Mouse (Mus musculus) limb, embryonic 13.5 days (tissue): ENCODE results near the gene Zfp184. TPM values are rescaled to one million over a fixed set of nuclear protein-coding genes. Genes with fewer than 3 reads are reported as not detected.

Experiments
- ATAC-seq: fragments of 200-750 bp; cut with Nextera tagmentation; 2 replicates; pipeline ENCODE4 v1.8.0; 2017; ENCODE audit warnings: low read depth, moderate number of reproducible peaks, moderate TSS enrichment; ENCODE audit not compliant: low FRiP score
- H3K27ac ChIP-seq: fragments of 300-500 bp; sonication (generic); 2 replicates; pipeline ENCODE4 v1.5.1; 2015; ENCODE audit warnings: inconsistent platforms, mild to moderate bottlenecking, moderate library complexity
- H3K27me3 ChIP-seq: fragments of 300-500 bp; sonication (generic); 2 replicates; pipeline ENCODE4 v1.6.1; 2015; ENCODE audit warnings: mild to moderate bottlenecking, inconsistent platforms
- H3K36me3 ChIP-seq: fragments of 300-500 bp; sonication (generic); 2 replicates; pipeline ENCODE4 v1.6.1; 2015; ENCODE audit warnings: inconsistent platforms, mild to moderate bottlenecking, moderate library complexity
- H3K4me1 ChIP-seq: fragments of 300-500 bp; sonication (generic); 2 replicates; pipeline ENCODE4 v1.6.1; 2015; ENCODE audit warnings: inconsistent platforms
- H3K4me2 ChIP-seq: fragments of 300-500 bp; sonication (generic); replicated peaks from 2 replicates; pipeline ENCODE4 v1.6.1; 2015; ENCODE audit warnings: inconsistent platforms, mild to moderate bottlenecking, moderate library complexity
- H3K4me3 ChIP-seq: fragments of 300-500 bp; sonication (generic); 2 replicates; pipeline ENCODE4 v1.5.1; 2015; ENCODE audit warnings: moderate library complexity, mild to moderate bottlenecking, inconsistent platforms
- H3K9ac ChIP-seq: fragments of 300-500 bp; sonication (generic); 2 replicates; pipeline ENCODE4 v1.6.1; 2015; ENCODE audit warnings: mild to moderate bottlenecking, inconsistent platforms
- H3K9me3 ChIP-seq: fragments of 300-500 bp; sonication (generic); 2 replicates; pipeline ENCODE4 v1.6.1; 2016; ENCODE audit warnings: inconsistent platforms
- WGBS: fragments of 180-500 bp; shearing (Covaris S2); methylation state at CpG from one replicate; pipeline ENCODE4 v1.1.7; 2015; 5-methylcytosine and 5-hydroxymethylcytosine counted together
- polyA plus RNA-seq: library from polyadenylated mRNA; unstranded; fragments of >200 nt; fragmentation: Nextera tagmentation; extraction: Ambion mirVana; gene quantifications from 2 replicates; pipeline ENCODE4 v1.2.1, GENCODE M21; 2015

Zfp184 gene
- polyA plus RNA-seq, 1 experiment from 2014 or later = 20.2 TPM

GRCm38 (mm10) chr13:21913854-21914253 lies 31.0 kb upstream of the Zfp184 start:
- Histone ChIP-seq H3K4me2 (peak overlapping the region; percentile 46), H3K27me3 (peaks cover 32% of the 10 kb centered on the region), H3K4me3 (peak overlapping the region; percentile 28), H3K27ac (no peak overlapping the region), H3K36me3 (no peaks in the 10 kb centered on the region), H3K4me1 (no peaks in the 10 kb centered on the region; the same call in 1 of the 2 replicates), H3K9me3 (no peaks in the 10 kb centered on the region), H3K9ac (no peak overlapping the region)
- WGBS = 12% methylated on average over 8 of the region's 8 CpGs
- no peak for ATAC-seq

- Histone ChIP-seq H3K27me3 (peaks cover 32% of the 10 kb centered on the region), H3K9ac (no peak overlapping the region), H3K4me1 (no peaks in the 10 kb centered on the region; the same call in 1 of the 2 replicates), H3K9me3 (no peaks in the 10 kb centered on the region), H3K4me2 (peak overlapping the region; percentile 46), H3K27ac (no peak overlapping the region), H3K4me3 (peak overlapping the region; percentile 28), H3K36me3 (no peaks in the 10 kb centered on the region)
- ATAC-seq = no peak
- WGBS = 5% methylated on average over 14 of the region's 14 CpGs
Measured at GRCm38 (mm10) chr13:21914599-21914998, 30.3 kb upstream of the Zfp184 start.

- H3K4me3 ChIP-seq = no peak overlapping the region
- H3K27ac ChIP-seq = no peak overlapping the region
- ATAC-seq = no peak
- H3K9ac ChIP-seq = no peak overlapping the region
- H3K27me3 ChIP-seq = peaks cover 32% of the 10 kb centered on the region
- H3K4me1 ChIP-seq = no peaks in the 10 kb centered on the region; the same call in 1 of the 2 replicates
- no peak overlapping the region for H3K4me2 ChIP-seq
- 54% methylated on average over 5 of the region's 5 CpGs for WGBS
- no peaks in the 10 kb centered on the region for H3K36me3 ChIP-seq
- no peaks in the 10 kb centered on the region for H3K9me3 ChIP-seq
Measured at GRCm38 (mm10) chr13:21915487-21915886, 29.4 kb upstream of the Zfp184 start.

- Histone ChIP-seq H3K27me3 (peaks cover 32% of the 10 kb centered on the region), H3K4me3 (no peak overlapping the region), H3K27ac (no peak overlapping the region), H3K4me1 (no peaks in the 10 kb centered on the region; the same call in 1 of the 2 replicates), H3K9ac (no peak overlapping the region), H3K9me3 (no peaks in the 10 kb centered on the region), H3K36me3 (no peaks in the 10 kb centered on the region), H3K4me2 (no peak overlapping the region)
- 54% methylated on average over 6 of the region's 6 CpGs for WGBS
- ATAC-seq = no peak
Measured at GRCm38 (mm10) chr13:21916056-21916455, 28.8 kb upstream of the Zfp184 start.

- Histone ChIP-seq H3K27ac (no peak overlapping the region), H3K9ac (no peak overlapping the region), H3K4me1 (no peaks in the 10 kb centered on the region; the same call in 1 of the 2 replicates), H3K4me3 (peak overlapping the region; percentile 51), H3K4me2 (peak overlapping the region; percentile 66), H3K27me3 (peaks cover 36% of the 10 kb centered on the region), H3K36me3 (no peaks in the 10 kb centered on the region), H3K9me3 (no peaks in the 10 kb centered on the region)
- 4% methylated on average over 13 of the region's 13 CpGs for WGBS
- no peak for ATAC-seq
Measured at GRCm38 (mm10) chr13:21917040-21917439, 27.9 kb upstream of the Zfp184 start.

- Histone ChIP-seq H3K27me3 (peaks cover 36% of the 10 kb centered on the region), H3K4me3 (peak overlapping the region; percentile 51), H3K9ac (no peak overlapping the region), H3K27ac (no peak overlapping the region), H3K4me1 (no peaks in the 10 kb centered on the region; the same call in 1 of the 2 replicates), H3K36me3 (no peaks in the 10 kb centered on the region), H3K4me2 (peak overlapping the region; percentile 66), H3K9me3 (no peaks in the 10 kb centered on the region)
- ATAC-seq = no peak
- 1% methylated on average over 11 of the region's 11 CpGs for WGBS
Measured at GRCm38 (mm10) chr13:21917480-21917879, 27.4 kb upstream of the Zfp184 start.

GRCm38 (mm10) chr13:21917992-21918391 lies 26.9 kb upstream of the Zfp184 start:
- peak overlapping the region; percentile 66 for H3K4me2 ChIP-seq
- H3K9me3 ChIP-seq = no peaks in the 10 kb centered on the region
- no peak overlapping the region for H3K27ac ChIP-seq
- H3K4me3 ChIP-seq = peak overlapping the region; percentile 51
- H3K9ac ChIP-seq = 0 out of 2 replicates have a peak overlapping the region, but pooled peaks have one; percentile 40
- WGBS = under 1% methylated on average over 16 of the region's 16 CpGs
- ATAC-seq = no peak
- no peaks in the 10 kb centered on the region; the same call in 1 of the 2 replicates for H3K4me1 ChIP-seq
- H3K36me3 ChIP-seq = no peaks in the 10 kb centered on the region
- peaks cover 36% of the 10 kb centered on the region for H3K27me3 ChIP-seq

GRCm38 (mm10) chr13:21918570-21919419 lies 26.1 kb upstream of the Zfp184 start:
- Histone ChIP-seq H3K4me1 (no peaks in the 10 kb centered on the region; the same call in 1 of the 2 replicates), H3K9me3 (no peaks in the 10 kb centered on the region), H3K27me3 (peaks cover 31% of the 10 kb centered on the region), H3K36me3 (no peaks in the 10 kb centered on the region), H3K9ac (peak overlapping the region; percentile 70), H3K27ac (no peak overlapping the region), H3K4me2 (peak overlapping the region; percentile 66), H3K4me3 (peak overlapping the region; percentile 51)
- ATAC-seq = peak; percentile 85
- WGBS = under 1% methylated on average over 38 of the region's 38 CpGs

- no peak overlapping the region; the same call in 1 of the 2 replicates for H3K4me3 ChIP-seq
- WGBS = 6% methylated on average over 11 of the region's 11 CpGs
Measured at GRCm38 (mm10) chr13:21919836-21920431, 25.0 kb upstream of the Zfp184 start.

GRCm38 (mm10) chr13:21920681-21921233 lies 24.1 kb upstream of the Zfp184 start:
- Histone ChIP-seq H3K27me3 (peaks cover 17% of the 10 kb centered on the region), H3K9me3 (no peaks in the 10 kb centered on the region), H3K4me2 (no peak overlapping the region), H3K4me1 (no peaks in the 10 kb centered on the region; the same call in 1 of the 2 replicates), H3K9ac (no peak overlapping the region), H3K27ac (no peak overlapping the region), H3K36me3 (no peaks in the 10 kb centered on the region), H3K4me3 (no peak overlapping the region)
- ATAC-seq = no peak
- 23% methylated on average over 8 of the region's 8 CpGs for WGBS

More at GRCm38 (mm10) chr13:21919836-21920431, 25.0 kb upstream of the Zfp184 start:
- Histone ChIP-seq H3K9me3 (no peaks in the 10 kb centered on the region), H3K36me3 (no peaks in the 10 kb centered on the region), H3K4me2 (peak overlapping the region; percentile 66; the same call in 1 of the 2 replicates), H3K27me3 (peaks cover 25% of the 10 kb centered on the region), H3K9ac (no peak overlapping the region), H3K27ac (no peak overlapping the region), H3K4me1 (no peaks in the 10 kb centered on the region; the same call in 1 of the 2 replicates)
- no peak for ATAC-seq

- no peak for ATAC-seq
- H3K4me1 ChIP-seq = no peaks in the 10 kb centered on the region
Measured at GRCm38 (mm10) chr13:21923417-21923816, 21.5 kb upstream of the Zfp184 start.

More at GRCm38 (mm10) chr13:21923417-21923816, 21.5 kb upstream of the Zfp184 start:
- H3K36me3 ChIP-seq = no peaks in the 10 kb centered on the region
- H3K4me3 ChIP-seq = no peak overlapping the region
- no peaks in the 10 kb centered on the region for H3K9me3 ChIP-seq
- peaks cover 8% of the 10 kb centered on the region; the same call in 1 of the 2 replicates for H3K27me3 ChIP-seq
- H3K9ac ChIP-seq = no peak overlapping the region
- no peak overlapping the region for H3K27ac ChIP-seq
- H3K4me2 ChIP-seq = no peak overlapping the region
